Mouse (Mus musculus): ENCODE results near the gene Spin2g.
"Not testable (repeated sequence)": the region's sequence is repeated elsewhere in the genome, so short reads cannot be mapped to it uniquely, and the experiment has no call there.

The Spin2g gene

DNA sequence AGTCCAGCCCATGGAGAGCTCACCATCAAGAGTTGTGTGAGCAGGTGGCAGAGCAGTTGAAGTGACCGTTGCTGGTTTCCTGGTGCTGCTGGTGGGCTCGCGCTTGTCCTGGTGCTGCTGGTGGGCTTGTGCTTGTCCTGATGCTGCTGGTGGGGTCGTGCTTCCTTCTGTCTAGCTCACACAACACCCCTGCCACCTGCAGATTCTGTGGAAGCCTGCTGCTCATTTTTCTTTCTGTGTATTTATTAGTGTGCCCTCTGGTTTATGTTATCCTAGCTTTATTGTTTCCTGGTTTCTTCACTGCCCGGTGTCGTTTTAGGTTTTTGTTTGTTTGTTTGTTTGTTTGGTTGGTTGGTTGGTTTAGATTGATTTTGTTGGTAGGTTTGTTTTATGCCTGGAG, at the start of gene Spin2g:
Gene Spin2g (minus strand): TSS at position 101 of the 400 bp plus-strand sequence.
- not testable (repeated sequence) for DNase-seq (ENCODE audit: inconsistent age in 2 of 2, low spot score in 1 of 2)

Measured in adrenal gland, adult (tissue).